Mouse (Mus musculus): Measurements from ENCODE around the gene Armh4.
"Not testable (repeated sequence)": the region's sequence is repeated elsewhere in the genome, so short reads cannot be mapped to it uniquely, and the experiment has no call there.

Armh4 gene

DNA sequence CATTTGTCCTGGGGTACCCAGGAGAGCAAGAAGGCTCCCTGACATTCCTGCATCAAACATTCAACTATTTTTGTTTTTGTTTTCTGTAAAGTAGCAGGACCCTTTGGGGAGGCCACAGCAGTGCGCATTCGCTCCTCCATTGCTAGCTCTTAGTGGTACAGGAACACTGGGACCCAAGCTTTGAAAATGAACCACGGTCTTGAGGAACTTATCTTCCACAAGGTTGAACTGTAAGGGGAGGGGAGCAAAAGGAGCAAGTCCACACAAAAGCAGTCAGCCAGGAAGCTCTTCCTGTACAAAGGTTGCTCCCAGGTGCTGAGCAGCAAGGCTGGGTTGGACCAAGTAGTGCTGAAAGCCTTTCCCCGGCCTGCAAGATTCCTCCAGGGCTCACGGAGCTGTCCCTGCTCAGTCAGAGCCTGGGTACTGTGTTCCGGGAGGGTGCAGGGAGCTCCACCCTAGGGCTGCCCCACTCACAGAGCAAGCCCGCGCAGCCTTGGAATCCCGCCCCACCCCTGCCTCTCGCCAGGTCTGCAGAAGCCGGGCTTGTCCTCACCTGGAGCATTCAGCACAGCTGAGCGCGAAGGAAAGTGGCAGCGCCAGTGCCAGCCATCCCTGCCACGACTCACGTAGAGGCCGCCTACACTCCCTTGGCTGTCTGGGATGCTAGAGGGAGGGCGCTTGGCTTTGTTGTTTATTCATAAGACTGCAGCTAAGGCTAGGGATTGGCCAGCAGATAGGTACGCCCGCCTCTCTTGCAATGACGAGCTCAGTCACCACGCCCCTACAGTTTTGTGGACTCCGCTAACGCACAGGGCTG is at the start of gene Armh4:
Gene Armh4 (minus strand): TSS at position 669 of the 817 bp plus-strand sequence.
- DNase-seq (ENCODE audit: low spot score), result no peak

DNA sequence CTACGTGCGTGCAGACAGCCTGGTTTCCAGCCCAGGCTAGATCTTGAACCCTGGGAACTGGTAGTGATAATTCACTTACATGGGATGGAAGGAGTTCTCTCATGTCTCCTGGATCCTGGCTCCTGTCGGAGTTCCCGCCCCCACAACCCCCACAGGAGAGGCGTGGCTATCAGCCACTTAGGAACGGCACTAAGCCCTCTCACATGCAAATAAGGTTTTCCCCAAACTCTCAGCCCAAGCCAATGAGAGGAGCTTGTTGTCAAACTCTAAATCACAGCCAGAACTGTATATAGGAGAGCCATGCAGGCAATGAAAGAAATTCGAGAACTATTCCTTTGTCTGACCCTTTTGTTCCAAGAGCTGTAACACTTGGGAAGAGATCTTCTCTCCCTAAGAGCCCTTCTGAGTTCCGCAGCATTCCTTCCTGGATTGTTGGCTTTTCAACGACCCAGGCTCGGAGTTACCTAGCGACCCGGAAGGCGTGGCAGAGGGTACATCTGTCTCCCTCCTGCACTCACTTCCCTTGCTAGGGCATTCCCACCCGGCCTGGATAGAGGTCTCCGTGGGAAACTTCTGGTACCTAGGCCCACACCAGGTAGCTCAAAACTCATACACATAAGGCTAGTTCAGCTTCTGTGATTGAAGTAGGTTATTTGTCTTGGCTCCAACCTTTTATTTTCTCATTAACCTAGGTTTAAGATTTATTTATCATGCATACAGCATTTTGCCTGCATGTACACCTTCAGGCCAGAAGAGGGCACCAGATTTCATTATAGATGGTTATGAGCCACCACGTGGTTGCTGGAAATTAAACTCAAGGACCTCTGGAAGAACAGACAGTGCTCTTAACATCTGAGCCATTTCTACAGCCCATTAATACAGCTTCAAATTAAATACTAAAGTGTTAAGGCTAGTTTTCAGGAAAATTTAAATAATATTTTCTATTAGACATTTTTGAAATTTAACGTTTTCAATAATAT is 46.3 kb upstream of the Armh4 start:
- no peak for DNase-seq (ENCODE audit: low spot score)

DNA sequence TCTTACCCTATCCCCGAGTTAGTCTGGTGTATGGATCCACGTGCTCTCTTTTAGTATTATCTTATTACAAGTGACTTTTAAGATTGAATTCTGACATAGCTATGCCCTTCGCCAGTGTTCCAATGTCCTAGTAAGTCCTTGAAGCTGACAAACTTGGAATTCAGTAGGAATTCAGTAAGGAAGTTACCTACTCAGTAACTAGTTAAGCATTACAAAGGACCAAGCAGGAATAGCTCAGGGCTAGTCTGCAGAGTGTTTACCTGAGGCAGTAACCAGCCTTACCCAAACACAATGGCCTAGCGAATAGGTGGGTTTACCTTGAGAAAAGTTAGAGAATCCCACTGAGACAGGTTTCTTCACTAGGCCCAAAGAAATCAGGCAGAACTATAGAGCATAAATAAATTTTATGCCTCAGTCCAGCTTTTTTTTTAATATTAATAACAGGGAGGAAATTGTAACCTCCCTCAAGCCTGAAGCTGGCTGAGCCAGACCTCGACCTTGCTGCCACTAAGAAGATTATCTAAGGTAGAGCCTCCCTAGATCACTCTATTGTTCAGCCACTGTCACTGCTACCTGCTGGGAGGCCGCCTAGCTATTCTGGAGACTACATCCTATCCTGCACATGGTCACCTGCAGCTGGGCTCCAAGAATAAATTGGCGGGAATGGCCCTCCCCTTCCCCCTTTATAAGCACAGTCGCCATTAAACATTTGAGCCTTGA is 36.7 kb upstream of the Armh4 start:
- DNase-seq (ENCODE audit: low spot score), result not testable (repeated sequence)

DNA sequence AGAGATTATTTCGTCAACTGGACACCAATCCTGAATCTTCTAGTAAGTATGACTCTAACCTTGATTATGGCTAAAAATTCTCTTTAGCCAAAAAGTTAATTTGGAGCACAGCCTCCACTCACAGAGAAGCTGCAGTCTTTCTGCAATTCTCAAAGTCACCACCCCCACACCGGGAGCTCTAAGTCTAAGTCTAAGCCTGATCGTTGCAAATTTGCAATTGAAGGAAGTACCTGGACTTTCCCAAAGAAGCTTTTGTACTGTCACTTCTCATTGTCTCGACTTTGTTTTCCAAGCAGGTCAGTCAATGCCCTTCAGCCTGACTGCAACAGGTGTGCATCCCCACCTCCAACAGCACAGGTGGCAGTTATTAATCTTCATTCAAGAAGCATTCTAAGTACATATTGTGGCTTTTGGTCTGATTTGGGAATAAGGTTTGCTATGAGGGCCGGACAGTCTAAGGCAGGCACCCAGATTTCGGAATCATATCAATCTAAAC is 35.6 kb upstream of the Armh4 start:
- DNase-seq (ENCODE audit: low spot score), result not testable (repeated sequence)

DNA sequence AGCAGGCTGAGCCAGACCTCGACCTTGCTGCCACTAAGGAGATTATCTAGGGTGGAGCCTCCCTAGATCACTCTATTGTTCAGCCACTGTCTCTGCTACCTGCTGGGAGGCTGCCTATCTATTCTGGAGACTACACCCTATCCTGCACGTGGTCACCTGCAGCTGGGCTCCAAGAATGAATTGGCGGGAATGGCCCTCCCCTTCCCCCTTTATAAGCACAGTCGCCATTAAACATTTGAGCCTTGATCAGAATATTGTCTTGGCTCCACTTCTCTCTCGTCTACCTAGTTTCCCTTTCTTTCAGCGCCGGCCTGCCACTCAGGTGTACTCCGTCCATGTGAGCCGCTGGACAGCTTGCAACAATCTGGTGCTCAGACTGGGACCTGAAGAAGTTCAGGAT is 29.8 kb upstream of the Armh4 start:
- DNase-seq (ENCODE audit: low spot score), result not testable (repeated sequence)

DNA sequence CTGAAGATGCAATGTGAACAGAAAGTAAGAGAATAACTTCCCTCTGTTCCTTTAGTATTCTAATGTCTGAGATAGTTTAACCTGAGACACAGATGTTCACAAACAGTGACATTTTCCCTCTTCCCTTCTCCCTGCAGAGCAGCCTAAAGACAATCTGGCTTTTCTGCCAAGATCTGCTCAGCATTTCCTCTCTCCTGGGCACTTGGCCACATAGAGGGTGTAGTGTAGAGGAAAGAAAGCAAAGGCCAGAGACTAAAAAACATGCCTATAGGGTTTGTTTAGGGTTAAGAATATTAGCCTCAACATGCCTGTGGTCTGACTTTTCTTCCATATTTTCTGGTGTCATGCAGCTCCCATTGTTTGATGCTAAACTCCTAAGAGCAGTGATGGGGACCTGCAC is 21.9 kb upstream of the Armh4 start:
- DNase-seq (ENCODE audit: low spot score), result not testable (repeated sequence)

DNA sequence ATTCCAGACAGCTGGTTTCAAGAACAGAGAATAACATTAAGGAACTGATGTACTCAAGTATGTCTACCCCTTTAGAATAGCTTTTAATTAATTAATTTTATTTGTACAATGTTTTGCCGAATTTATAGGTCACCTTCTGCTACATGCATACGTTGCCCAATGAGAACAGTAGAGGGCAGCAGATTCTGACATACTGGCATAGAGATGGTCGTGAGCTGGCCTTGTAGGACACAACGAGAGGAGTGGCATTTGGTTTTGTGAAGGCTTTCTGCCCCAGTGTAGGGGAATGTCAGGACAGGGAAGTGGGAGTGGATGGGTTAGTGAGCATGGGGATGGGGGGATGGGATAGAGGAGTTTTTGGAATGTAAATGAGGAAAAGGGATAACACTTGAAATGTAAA is 18.3 kb upstream of the Armh4 start:
- no peak for DNase-seq (ENCODE audit: low spot score)

DNA sequence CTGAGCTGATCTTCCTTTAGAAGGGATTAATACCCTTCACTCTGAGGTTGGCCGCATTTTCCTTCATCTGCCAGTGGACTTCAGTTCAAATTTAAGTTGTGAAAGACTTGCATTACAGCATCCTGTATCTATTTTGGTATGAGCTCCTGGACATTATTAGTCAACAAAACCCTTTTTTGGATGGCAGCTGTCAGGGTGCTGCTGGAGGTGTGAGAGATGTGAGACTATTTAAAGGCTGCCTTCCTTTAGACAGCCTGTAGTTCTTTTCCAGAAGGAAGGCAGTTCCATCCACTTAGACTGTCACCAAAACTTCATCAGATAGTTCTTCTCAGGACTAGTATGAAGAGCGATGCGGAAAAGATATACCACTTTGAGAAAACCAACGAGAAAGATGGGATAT is 10.8 kb upstream of the Armh4 start:
- DNase-seq (ENCODE audit: low spot score), result no peak

DNA sequence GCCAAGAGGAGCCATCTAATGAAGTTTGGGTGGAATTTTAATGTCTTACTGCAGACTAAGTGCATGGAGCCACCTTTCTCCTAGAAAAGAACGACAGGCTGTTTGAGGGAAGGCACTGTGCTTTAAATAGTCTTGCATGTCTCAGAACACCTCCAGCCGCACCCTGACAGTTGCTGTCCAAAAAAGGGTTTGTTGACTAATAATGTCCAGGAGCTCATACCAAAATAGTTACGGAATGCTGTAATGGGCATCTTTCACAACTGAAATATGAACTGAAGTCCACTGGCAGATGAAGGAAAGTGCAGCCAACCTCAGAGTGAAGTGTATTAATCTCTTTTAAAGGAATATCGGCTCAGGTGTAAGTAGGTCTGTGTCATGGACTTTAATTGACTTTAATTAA is 7.4 kb upstream of the Armh4 start:
- no peak for DNase-seq (ENCODE audit: low spot score)

DNA sequence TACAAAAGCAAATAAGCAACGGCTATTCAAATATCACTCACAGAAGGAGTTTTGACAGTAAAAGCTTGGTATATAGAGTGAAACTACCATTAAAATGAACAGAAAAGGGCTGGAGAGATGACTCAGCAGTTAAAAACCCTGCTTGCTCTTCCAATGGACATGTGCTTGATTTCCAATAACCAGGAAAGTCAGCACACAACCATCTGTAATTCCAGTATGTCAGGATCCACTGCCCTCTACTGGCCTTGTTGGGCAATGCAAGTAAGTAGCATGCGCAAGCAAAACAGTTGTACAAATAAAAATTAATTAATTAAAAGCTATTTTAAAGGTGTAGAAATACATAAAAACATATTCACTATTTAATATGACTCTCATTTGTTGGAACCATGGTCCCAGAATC is 2.6 kb upstream of the Armh4 start:
- no peak for DNase-seq (ENCODE audit: low spot score)

DNA sequence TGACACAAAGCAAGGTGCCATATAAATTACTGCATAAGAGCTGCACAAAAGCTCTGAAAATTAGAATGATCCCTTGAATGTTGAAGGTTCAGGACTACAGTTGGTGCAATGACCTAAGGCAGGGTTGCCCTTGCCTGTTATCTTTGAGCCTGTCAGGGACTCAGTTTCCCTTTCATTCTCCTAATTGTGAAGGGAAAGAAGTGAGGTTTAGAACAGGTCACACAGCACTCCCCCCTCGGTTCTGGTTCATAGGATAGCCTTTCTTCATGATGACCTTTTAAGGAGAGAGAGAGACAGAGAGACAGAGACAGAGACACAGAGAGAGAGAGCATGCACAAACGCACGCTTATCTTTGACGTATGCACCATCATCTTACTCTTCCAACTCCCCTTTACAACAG is 683 bp upstream of the Armh4 start:
- no peak for DNase-seq (ENCODE audit: low spot score)

DNA sequence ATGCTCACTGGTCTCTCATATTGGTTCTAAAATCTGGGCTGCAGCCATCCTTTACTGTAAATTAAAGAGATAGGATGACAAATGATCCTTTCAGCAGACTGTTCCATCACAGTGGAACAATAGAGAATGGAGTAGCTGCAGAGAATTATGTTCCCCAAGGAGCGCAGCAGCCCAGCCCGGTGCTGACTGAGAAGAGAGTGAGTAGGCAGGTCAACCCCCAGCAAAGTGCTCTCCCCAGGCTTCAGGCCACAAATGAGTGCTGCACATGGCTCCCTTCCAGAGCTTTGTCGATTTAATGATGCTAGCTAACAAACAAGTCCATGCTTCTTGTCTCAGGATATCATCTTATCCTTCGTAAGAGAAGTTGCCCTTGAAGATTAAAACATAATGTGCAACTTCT is 2.8 kb downstream of the Armh4 start:
- no peak for DNase-seq (ENCODE audit: low spot score)

DNA sequence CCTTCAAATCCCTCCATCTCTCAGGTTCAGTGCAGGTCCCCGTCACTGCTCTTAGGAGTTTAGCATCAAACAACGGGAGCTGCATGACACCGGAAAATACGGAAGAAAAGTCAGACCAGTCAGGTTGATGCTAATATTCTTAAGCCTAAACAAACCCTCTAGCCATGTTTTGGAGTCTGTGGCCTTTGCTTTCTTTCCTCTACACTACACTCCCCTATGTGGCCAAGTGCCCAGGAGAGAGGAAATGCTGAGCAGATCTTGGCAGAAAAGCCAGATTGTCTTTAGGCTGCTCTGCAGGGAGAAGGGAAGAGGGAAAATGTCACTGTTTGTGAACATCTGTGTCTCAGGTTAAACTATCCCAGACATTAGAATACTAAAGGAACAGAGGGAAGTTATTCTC is 5.6 kb downstream of the Armh4 start:
- DNase-seq (ENCODE audit: low spot score), result not testable (repeated sequence)

DNA sequence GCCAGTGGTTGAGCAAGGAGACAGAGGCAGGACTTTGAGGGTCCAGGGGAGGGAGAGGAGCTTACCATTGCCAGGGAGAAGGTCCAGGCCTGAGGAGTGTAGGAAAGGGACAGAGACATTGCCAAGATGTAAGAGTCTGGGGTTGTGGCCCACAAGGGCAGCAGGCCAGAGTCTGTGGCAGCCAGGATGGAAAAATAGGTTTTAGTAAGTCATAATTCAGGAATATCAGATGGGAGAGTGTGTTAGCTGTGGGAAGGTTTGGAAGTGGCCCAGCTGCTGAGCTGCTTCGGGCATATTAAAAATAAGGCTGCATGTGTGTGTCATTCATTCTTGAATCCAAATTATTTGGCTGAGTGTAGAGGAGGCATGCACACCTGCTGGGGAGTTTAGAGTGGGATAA is 11.4 kb downstream of the Armh4 start:
- no peak for DNase-seq (ENCODE audit: low spot score)

DNA sequence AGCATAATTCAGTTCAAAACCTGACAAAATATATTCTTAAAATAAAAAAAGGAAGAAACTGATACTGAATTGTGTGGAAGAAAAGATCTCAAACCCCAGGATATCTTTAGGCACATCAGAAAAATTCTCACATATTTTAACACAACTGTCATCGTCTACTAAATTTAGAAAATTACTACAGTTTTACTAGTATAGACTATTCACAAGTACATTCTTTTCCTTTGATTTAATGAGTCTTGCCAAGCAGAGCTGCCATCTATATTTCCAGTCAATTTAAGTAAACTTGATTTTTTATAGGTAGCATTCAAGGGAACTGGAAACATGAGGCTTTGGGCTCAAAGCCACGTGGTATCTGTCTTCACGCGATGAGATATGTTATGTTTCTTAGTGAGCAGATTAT is 16.6 kb downstream of the Armh4 start:
- DNase-seq (ENCODE audit: low spot score), result no peak

DNA sequence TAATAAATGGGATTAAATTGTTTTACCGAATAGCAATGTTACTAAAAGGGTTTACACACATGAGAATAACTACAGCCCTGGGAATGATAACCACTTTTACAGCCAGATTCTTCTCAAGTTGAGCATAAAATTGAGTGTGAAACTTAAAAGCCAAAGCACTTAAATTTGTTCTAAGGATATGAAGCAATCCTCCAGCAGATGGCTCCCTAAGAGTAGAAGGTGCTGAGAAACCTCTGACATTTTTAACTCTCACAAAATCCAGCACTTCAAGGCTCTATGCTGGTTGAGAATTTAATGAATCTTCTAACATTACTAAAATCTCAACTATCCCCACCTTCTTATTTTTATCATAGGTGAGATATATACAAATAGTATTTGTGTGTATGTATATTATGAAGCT is 27.3 kb downstream of the Armh4 start:
- no peak for DNase-seq (ENCODE audit: low spot score)

DNA sequence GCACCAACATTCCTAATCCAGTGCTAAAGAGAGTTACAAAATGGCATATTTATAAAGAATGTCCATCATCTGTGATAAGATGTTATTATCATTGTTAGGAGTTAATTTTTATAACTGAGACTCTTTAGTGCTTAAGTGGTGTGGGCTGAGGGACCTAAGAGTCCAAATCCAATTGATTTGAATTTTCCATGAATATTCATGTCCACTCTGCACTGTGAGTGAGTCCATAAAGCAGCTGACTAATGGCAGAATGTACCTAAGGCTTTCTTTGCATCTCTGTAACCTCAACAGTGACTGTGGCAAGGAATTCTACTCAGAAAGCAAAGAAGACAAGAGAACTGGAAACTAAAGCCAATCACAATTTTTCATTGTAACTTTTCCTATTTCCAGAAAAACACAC is 30.6 kb downstream of the Armh4 start:
- DNase-seq (ENCODE audit: low spot score), result no peak

DNA sequence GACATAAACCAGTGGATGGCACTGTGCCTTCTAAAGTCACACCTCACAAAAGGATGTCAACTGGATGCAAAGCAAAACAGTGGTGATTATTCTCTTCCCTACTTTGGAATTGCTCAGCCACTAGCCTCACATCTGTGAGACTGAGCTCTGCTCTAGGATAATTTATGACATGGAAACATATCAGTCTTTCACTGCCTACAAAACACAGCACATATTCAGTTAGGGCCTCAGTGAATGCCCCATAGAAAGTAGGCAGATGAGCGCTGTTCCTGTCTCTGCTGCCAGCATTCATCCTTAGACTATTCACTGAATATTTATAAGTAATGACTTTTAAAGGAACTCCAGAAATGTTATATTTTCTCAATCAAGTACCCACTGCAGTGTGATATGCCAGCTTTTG is 37.3 kb downstream of the Armh4 start:
- no peak for DNase-seq (ENCODE audit: low spot score)

DNA sequence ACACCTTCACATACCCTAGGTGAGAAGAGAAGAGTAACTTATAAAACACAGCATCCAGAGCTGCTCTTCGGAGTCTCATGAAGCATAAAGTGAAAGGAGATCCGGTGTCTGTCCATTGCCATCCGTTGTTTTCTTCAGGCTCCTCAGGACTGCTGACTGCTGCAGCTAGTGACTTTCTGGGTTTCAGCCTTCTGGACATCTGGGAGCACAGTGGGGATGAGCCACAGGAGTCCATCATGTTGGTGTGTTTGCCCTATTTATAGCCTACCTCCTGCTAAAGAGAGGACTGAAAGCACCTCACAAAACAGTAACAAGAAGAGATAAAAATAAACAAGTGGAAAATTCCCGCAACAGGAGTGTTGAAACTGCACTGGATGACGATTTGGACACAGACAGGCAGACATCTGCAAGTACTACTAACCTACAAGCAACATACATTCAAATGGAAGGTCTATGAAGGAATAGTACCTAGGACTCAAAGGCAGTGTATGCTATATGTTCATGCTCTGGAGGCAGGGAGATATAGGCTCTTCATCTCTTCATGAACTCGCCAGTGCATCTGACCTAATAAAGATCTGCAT is 39.1 kb downstream of the Armh4 start:
- DNase-seq (ENCODE audit: low spot score), result no peak

DNA sequence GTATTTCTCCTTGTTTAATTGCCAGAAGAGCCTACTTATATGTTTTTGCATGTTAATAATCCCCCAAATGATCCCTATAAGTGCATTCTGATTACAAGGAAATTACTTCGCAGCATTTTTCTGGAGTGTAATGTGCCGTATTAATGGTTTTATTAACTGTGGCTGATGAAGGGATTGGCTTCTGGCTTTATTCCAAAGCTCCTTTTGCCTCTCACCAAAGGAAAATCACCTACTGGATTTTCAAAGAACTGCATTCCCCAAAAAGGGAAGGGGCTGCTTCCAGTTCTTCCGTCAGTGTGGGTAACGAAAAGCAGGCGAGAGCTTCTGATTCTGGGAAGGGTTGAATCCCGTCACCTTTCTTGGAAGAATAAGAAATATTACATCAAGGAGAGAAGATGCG is 43.9 kb downstream of the Armh4 start:
- DNase-seq (ENCODE audit: low spot score), result no peak

DNA sequence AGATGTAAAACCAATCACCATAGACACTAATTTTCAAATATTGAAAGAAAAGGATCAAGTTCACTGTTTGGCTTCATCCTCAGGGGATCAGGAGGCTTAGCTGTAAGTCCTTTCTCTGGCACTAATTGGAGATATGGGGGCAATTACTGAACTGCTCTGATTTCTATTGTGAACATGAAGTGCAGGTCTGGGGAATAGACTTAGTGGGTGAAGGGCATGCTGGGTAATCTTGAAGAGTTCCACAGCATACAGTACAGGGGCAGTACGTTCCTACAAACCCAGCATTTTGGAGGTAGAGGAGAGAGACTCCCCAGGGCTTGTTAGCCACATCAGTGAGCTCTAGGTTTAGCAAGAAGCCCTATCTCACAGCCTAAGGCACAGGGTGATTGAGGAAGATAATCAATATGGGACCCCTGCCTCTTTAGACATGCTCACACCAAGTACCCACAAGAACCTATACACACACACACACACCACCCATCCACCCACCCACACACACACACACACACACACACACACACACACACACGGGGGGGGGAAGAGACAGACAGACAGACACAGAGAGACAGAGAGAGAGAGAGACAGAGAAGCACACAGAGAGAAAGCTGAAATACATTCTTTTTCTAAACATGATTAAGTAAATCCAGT is 44.6 kb downstream of the Armh4 start:
- DNase-seq (ENCODE audit: low spot score), result no peak
